Mouse (Mus musculus): ENCODE measurements around the gene Ezr.

DNA sequence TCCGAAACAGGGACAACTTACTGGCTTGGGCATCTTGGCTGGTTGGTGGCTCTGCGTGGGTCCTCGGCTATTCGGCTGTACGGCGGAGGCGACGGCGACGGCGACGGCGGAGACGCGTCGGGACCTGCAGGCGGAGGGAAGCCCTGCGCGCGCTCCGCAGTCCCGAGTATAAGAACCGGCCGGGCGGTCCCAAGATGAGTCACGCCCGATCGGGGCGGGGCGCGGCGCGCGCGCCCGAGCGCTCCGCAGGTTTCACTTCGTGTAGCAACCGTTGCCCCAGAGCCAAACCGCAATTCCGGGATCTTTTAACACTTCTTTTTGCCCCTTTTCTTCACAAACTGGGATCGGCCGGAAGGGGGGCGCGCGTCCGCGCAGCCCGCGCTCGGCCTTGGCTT, at the start of gene Ezr:
- TF ChIP-seq GATA1 (IDR thresholded peaks at IDR 0.05; ENCODE audit: low read length) (no peak), TAL1 (IDR thresholded peaks at IDR 0.05; ENCODE audit: low read length) (no peak)
